Mouse (Mus musculus) cerebellum, adult 9-11 months (tissue): ENCODE measurements around the gene Surf2.
A peak's percentile ranks its signal among the peaks of the same experiment; 100 is the strongest.
"Not testable (repeated sequence)": the region's sequence is repeated elsewhere in the genome, so short reads cannot be mapped to it uniquely, and the experiment has no call there.

Experiments used
- DNase-seq: peaks from one replicate; pipeline ENCODE4 v3.0.0; 2022

Gene Surf2

GRCm38 (mm10) chr2:26915927-26916728, at the start of gene Surf2, which contains the start of gene Surf1:
Surf2 (plus strand) TSS chr2:26916367.
Surf1 (minus strand) TSS chr2:26916530.
- DNase-seq, result peak; percentile 85

GRCm38 (mm10) chr2:26870666-26871065, 45.5 kb upstream of the Surf2 start:
- no peak for DNase-seq

GRCm38 (mm10) chr2:26878571-26878970, 37.6 kb upstream of the Surf2 start:
- DNase-seq, result no peak

GRCm38 (mm10) chr2:26885541-26885940, 30.6 kb upstream of the Surf2 start:
- not testable (repeated sequence) for DNase-seq

GRCm38 (mm10) chr2:26886170-26886569, 30.0 kb upstream of the Surf2 start:
- not testable (repeated sequence) for DNase-seq

- DNase-seq, result no peak
Observed at GRCm38 (mm10) chr2:26895898-26896297, 20.3 kb upstream of the Surf2 start.

- no peak for DNase-seq
Observed at GRCm38 (mm10) chr2:26900731-26901130, 15.4 kb upstream of the Surf2 start.

GRCm38 (mm10) chr2:26901834-26902400, 14.2 kb upstream of the Surf2 start:
- no peak for DNase-seq

GRCm38 (mm10) chr2:26902467-26903220, 13.5 kb upstream of the Surf2 start, which contains the start of gene Surf6:
Surf6 (minus strand) TSS chr2:26902879.
- DNase-seq, result peak; percentile 95

GRCm38 (mm10) chr2:26903311-26903710, 12.9 kb upstream of the Surf2 start:
- no peak for DNase-seq

- no peak for DNase-seq
Observed at GRCm38 (mm10) chr2:26905936-26906335, 10.2 kb upstream of the Surf2 start.

- no peak for DNase-seq
Observed at GRCm38 (mm10) chr2:26906431-26906830, 9.7 kb upstream of the Surf2 start.

- DNase-seq, result peak; percentile 42
Observed at GRCm38 (mm10) chr2:26907109-26907508, 9.1 kb upstream of the Surf2 start.

GRCm38 (mm10) chr2:26908710-26909386, 7.3 kb upstream of the Surf2 start:
- peak; percentile 39 for DNase-seq

- no peak for DNase-seq
Observed at GRCm38 (mm10) chr2:26909387-26909784, 6.8 kb upstream of the Surf2 start.

GRCm38 (mm10) chr2:26910124-26910993, 5.8 kb upstream of the Surf2 start, which contains the start of the genes Med22 and Rpl7a:
Med22 (minus strand) TSS chr2:26910677.
Rpl7a (plus strand) TSS chr2:26910764.
- peak; percentile 99 for DNase-seq

- DNase-seq, result peak; percentile 50
Observed at GRCm38 (mm10) chr2:26910994-26911765, 5.0 kb upstream of the Surf2 start.

GRCm38 (mm10) chr2:26912253-26912770, 3.9 kb upstream of the Surf2 start:
- peak; percentile 32 for DNase-seq

- peak; percentile 22 for DNase-seq
Observed at GRCm38 (mm10) chr2:26913416-26914147, 2.6 kb upstream of the Surf2 start.
